Mouse (Mus musculus) brain, embryonic 18.5 days (tissue): ENCODE measurements around the gene Mettl7a1.
"Not testable (repeated sequence)": the region's sequence is repeated elsewhere in the genome, so short reads cannot be mapped to it uniquely, and the experiment has no call there.

Experiments used
- DNase-seq: peaks from one replicate; pipeline ENCODE4 v3.0.0-alpha.2; 2012; ENCODE audit warnings: low read depth, low spot score

Gene Mettl7a1

GRCm38 (mm10) chr15:100304019-100304991, at the start of gene Mettl7a1:
Mettl7a1 (plus strand) TSS chr15:100304140.
- DNase-seq, result peak; percentile 65

- no peak for DNase-seq
These were observed 47.6 kb upstream of the Mettl7a1 start for GRCm38 (mm10) chr15:100256386-100256785.

GRCm38 (mm10) chr15:100257305-100257704, 46.6 kb upstream of the Mettl7a1 start:
- no peak for DNase-seq

DNA sequence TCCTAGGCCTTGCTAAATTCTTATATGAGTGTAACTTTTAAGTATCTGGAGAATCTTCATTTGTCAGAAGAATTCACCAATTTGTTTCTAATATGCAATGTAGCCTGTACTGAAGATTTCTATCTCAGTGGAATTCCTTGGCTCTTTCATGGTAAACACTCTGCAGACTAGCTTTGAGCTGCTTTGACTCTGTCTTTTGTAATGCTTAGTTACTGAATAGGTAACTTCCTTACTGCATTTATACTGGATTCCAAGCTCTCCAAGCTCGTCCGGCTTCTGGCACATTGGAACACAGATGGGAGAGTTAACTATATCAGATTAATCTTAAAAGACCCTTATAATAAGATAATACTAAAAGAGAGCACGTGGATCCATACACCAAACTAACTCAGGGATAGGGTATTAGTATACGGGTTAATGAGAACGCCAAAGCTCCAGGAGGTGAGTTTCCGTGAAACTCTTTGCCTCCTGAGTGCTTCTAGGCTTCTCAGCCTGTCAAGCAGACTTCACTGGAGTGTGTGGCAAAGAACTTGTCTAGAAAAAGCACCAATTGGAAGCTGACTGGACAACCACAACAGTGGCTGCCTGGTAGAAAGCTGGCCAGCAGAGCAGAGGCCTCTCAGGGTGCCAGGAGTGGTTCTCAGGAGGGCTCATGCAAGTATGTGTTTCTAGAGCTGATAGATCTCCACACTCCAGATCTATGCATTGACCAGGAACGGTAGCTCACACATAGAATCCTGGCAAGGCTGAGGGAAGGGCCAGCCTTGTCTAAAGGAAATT, 45.1 kb upstream of the Mettl7a1 start:
- no peak for DNase-seq

DNA sequence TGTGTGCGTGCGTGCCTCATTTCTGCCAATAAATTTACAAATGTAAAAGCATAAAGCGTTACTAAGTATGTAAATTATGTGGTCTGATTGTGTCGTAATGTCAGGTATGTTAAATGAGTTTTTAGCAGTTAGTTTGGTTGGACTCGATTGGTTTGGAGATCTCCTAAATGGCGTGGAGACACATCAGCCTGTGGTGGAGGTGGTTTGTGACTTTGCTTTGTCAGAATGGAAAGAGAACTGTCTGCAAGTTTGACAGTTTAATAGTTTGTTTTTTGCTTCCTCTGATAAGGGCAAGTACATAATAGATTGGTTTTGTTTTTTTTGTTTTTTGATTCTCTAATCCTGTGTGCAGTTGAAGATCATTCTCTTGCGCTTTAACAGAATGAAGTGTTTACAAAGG, 43.6 kb upstream of the Mettl7a1 start:
- not testable (repeated sequence) for DNase-seq

DNA sequence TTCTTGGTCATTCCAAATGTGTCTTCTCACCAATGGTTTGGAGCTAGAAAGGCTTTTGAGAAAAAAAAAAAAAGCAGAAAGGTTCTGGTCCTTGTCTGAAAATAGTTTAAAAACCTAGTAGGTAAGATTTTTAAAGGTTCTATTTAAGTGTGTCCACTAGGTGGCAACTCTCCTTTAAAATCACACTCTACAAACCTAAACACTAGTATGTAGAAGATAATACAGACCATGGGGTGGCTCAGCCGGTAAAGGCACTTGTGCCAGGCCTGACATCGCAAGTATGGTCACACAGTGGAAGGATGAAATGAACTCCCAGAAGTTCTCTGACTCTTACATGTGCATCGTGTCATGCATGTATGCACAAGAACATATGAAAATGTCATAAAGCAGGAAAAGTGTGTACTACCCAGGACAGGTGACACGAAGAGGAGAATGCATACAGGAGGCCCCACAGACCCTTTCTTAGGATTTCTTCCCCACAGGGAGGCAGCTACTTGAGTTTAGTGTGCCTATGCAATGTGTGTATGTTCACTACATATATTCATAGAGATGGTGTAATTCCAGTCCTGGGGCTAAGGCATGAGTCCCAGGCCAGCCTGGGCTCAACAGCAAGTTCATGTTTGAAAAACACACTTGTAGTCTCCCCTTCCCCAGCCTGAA, 40.6 kb upstream of the Mettl7a1 start:
- DNase-seq, result peak; percentile 2

- no peak for DNase-seq
These were observed 38.2 kb upstream of the Mettl7a1 start for GRCm38 (mm10) chr15:100265586-100266325.

- no peak for DNase-seq
These were observed 35.0 kb upstream of the Mettl7a1 start for GRCm38 (mm10) chr15:100268916-100269315.

GRCm38 (mm10) chr15:100269776-100270175, 34.2 kb upstream of the Mettl7a1 start:
- no peak for DNase-seq

GRCm38 (mm10) chr15:100270609-100271008, 33.3 kb upstream of the Mettl7a1 start:
- DNase-seq, result not testable (repeated sequence)

DNA sequence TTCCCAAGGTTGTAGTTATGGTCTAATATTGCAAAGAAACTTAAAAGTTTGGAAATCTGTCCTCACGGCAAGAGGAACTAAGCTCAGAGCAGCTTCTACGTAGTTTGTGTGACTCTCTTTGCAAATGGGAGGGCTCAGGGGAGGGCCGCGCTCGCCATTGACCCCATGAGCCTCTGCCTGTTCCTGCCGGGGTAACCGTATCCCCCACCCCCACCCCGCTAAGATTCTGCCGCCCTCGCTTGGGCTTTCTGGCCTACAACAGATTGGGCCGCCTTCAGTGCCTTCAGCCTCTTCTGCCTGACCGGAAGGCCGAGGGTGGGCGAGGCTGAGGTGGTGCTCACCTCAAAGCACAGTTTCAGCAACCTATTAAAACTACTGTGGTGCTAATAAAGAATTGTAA, 32.5 kb upstream of the Mettl7a1 start:
- no peak for DNase-seq

GRCm38 (mm10) chr15:100273791-100274308, 30.1 kb upstream of the Mettl7a1 start:
- DNase-seq, result not testable (repeated sequence)

DNA sequence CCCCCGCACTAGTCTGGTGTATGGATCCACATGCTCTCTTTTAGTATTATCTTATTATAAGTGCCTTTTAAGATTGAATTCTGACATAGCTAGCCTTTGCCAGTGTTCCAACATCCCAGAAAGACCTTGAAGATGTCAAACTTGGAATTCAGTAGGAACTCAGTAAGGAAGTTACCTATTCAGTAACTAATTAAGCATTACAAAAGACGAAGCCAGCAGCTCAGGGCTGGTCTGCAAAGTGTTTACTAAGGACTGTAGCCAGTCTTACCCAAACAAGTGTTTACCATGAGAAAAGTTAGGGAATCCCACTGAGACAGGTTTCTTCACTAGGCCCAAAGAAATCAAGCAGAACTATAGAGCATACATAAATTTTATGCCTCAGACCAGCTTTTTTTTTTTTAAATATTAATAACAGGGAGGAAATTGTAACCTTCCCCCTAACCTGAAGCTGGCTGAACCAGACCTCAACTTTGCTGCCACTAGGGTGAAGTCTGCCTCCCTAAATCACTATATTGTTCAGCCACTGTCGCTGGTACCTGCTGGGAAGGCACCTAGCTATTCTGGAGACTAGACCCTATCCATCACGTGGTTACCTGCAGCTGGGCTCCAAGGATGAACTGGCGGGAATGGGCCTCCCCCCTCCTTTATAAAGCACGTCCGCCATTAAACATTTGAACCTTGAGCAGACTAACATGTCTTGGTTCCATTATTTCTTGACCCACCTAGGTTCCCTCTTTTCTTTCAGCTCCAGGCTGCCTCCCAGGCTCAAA, 29.0 kb upstream of the Mettl7a1 start:
- no peak for DNase-seq

GRCm38 (mm10) chr15:100276403-100276802, 27.5 kb upstream of the Mettl7a1 start:
- DNase-seq, result no peak

GRCm38 (mm10) chr15:100277586-100277985, 26.4 kb upstream of the Mettl7a1 start:
- DNase-seq, result no peak

- no peak for DNase-seq
These were observed 23.3 kb upstream of the Mettl7a1 start, which contains the start of gene Tmprss12 for GRCm38 (mm10) chr15:100280626-100281025. Tmprss12 (plus strand) TSS chr15:100280837.

DNA sequence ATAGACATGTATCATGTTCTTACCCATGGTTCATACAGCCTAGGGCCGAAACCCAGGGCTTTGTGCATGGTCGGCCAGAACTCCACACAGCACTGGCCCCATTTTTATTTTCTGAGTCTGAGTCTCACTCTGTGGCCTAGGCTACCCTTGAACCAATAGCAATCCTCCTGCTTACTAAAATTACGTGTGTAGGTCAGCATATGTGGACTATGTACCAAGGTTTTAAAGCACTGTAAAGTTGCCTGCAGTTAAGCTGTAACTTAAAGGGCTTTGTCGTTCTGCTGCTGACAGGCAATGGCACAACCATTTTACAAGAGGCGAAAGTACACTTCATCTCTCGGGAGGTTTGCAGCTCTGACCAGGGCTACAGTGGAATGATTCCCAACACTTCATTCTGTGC, 15.0 kb upstream of the Mettl7a1 start:
- DNase-seq, result no peak

DNA sequence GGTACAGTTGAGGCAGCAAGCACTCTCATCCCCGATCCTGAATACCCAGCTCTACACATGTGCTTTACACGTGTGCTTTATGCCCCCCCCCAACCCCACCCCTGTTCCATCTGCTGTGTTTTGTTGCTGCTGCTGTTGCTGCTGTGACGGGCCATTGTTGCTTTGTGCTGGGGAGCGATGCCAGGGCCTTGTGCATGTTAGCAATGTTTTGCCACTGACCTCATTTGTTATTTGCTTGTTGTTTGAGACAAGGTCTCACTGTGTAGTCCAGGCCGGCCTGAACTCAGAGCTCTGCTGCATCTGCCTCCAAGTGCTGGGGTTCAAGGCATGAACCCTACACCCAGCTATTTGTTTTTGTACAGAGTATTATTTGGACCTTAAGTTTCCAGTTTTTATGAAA, 13.1 kb upstream of the Mettl7a1 start:
- DNase-seq, result no peak

- DNase-seq, result no peak
These were observed 11.6 kb upstream of the Mettl7a1 start for GRCm38 (mm10) chr15:100292326-100292725.

DNA sequence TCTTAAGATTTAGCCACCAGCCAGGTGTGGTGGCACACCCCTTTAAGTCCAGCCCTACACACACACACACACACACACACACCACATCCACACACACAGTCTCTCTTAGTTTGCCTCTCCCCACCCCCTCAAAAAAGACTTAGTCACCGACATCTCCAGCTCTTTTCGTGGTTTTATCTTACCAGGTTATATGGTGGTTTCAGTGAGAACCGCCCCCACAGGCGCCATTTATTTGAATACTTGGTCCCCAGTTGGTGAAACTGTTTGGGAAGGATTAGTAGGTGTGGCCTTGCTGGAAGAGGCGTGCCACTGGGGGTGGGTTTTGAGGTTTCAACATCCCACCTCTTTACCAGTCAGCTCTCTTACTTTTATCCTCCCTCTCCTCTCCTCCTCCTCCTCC, 6.1 kb upstream of the Mettl7a1 start:
- DNase-seq, result no peak
